Mouse (Mus musculus): ENCODE results near the gene Gtpbp1.

The Gtpbp1 gene

DNA sequence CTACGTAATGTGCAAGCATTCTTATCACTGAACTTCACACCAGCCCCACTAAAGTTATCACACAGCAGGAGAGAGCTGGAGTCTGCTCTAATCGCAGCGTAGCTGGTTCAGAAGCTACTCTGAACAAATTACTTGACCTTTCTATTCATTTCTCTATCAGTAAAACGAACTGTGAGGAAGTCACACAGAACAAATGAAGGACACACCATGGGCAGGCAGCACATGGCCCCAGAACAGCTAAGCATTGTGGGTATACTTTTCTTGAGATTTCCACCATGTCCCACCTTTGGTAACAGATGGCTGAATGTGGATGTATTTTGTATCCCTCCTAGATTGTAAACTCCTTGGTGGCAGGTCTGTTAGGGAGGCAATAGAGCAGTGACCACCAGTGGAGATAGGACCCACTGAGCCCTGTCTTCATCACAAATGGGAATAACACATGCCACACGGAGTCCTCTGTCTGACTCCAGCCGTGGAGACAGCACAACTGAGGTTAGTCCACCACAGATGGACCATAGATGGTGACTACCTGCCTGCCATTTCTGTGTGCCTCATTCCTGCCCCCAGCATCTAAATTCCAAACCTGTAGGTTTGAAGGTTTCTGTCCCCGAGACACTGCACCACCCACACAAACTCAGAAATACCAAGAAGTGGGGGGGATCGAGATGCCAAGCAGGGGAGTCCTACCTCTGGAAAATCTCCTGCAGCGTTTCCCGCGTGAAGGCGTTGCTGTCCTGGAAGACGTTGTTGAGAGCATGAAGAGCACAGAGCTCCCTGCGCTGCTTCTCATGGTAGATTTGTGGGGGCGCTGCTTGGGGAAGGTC lies 4.4 kb upstream of the Gtpbp1 start:
- no peak for DNase-seq (ENCODE audit: low spot score)

DNA sequence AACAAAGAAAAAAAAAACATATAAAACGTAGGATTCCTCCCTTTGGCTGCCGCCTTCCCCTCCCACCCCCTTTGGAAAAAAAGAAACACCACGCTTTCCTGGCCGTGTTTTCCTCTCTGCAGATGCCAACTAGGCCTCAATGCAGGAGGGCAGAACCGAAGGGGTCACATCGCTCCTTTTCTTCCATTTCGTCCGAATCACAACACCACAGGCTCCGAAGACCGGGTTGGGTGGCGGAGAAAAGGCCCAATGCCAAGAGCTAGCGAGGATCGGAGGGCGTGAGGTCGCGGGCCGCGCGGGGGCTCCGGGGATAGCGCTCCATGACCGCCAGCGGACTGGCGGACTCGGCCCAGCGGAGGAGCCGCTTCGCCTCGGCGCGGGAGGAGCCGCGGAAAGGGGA lies 3.5 kb upstream of the Gtpbp1 start:
- DNase-seq (ENCODE audit: low spot score) = no peak

DNA sequence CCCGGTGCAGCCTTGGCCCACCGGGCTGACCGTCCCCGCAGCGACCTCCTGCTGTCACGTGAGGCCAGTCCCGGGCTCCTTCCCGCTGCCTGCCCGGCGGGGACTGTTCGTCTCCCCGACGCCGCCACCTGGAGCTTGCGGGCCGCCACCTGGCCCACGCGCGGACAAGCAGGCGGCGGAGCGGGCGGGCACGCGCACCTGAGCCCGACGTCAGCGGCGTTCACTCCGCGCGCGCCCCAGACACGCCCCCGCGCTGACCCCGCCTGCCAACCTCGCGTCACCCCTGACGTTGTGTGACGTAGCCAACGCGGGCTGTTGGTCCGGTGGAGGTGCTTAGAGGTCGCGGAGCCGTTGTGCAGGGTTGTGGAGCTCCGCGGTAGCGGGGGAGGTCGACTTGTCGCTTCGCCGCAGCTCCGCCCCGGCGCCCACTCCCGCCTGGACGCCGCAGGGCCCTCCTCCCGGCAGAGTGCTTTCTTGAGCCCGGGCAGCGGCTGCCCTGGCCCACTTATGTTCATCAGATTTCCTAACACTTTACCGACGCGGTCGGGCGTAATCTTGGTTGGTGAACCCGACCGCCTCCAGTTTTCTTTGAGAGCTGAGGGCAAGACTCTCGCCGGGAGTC lies 2.9 kb upstream of the Gtpbp1 start, which contains the start of gene Josd1:
Gene Josd1 (minus strand): TSS at position 274 of the 622 bp plus-strand sequence.
- DNase-seq (ENCODE audit: low spot score) = peak; percentile 95

DNA sequence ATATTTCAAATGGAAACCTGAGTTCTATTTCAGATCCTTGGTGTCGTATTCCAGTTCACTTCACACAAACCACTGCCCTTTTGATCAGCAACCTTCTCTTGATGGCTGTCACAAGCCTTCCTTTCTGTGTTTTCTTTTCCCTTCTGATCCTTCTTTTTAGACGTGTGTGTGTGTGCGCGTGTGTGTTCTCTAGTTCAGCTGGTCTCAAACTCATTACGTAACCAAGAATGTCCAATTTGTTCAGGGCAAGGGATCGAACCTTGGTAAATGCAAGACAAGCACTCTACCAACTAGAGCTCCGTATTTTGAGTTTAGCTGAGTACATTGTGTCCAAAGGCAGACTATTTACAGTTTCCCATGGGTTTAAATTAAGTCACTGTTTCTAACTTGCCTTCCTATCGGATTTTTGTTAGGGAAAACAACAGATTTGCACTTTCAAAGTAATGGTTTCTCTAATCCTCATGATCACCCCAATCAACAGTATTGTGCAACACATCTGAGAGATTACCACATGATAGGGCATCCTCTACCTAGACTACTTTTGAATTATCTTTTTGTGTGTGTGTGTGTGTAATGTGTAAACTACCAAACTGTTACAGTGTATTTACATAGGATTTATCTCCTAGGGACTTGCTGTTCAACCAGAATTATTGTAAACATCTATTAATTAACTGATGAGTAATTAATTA lies 2.2 kb upstream of the Gtpbp1 start:
- DNase-seq (ENCODE audit: low spot score) = no peak

DNA sequence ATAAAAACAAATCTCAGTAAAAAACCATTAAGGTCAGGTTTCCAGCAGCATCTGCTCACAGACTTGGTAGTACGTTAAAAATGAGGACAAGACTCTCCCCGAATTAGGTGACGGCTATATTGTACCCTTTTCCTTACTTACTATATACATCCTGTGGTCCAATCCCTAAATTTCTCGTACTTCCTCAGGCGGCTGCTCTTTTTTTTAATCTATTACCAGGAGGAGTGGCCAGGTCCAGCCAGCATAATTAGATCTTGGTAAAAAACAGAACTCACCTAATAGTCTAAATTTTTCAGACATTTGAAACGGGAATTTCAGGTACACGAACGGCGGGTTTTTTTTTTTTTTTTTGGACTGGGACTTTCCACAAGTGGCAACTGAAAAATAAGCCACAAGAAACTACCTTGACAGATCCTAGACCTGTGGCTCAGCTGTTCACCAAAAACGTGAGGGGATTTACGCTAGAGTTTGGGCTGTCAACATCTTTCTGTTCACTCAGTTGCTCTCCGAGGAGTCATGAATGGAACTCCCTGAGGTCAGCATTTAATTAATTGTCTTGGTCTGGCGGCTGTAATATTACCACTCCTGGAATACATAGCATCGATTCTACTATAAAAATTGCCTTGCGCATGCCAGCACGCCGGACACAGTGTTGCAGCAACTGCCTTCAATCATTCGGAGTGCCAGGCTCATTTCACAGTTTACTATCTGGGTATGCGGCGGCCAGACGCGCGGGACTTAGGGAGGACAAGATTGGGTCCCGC lies 801 bp upstream of the Gtpbp1 start:
- DNase-seq (ENCODE audit: low spot score) = no peak

DNA sequence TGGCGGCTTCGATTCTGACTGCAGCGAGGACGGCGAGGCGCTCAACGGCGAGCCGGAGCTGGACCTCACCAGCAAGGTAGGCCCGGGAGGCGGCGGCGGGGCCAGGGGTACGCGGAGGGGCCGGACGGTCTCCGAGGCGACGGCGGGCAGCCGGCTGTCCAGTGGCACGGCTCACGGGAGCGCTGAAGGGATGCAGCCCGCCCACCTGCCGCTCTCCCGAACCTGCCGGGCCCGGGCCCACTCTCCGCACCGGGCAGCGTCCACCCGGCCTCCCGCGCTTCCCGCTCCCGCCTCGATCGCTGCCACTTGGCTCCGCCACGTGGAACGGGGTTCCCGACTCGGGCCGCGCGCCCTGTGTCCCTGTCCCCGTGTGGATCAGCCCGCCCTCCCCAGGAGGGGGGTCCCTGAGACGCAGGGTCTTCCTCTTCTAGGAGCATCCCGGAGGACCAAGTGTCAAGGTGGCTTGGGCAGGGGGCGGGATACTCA lies 421 bp downstream of the Gtpbp1 start:
- DNase-seq (ENCODE audit: low spot score) = no peak

DNA sequence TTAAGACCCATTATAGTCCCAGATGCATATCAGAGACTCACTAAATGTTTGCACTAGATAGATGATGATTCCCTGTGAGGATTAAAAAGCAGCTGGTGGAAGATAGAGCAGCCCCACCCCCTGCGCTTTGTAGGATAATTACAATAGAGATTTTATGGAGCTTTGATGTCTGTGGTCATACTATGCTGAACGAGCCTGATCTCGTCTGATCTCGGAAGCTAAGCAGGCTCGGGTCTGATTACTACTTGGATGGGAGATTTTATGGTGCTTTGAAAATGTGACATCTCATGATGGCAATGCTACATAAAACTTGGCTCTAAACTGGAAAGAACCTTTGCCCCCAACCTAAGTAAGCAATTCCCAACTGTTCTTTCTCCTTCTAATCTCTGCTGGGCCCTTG lies 1.7 kb downstream of the Gtpbp1 start:
- no peak for DNase-seq (ENCODE audit: low spot score)

DNA sequence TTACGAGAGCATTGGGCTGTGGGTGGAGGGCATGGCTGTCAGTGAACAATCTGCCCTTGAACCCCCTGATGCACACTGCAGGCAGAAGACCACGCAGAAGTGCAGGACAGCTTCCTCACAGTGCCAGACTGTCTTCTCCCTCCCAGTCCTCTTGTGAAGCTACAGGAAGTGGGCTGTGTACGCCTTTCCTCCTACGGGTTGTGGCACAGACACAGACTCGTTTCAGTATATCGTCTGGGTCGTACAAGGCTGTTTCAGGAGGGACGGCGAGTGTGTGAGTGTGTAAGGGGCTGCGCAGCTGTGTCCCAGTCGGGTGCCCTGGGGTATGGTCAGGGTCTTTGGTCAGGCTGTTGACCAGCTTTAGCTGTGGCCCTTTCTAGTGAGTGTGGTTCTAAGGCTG lies 3.1 kb downstream of the Gtpbp1 start:
- DNase-seq (ENCODE audit: low spot score) = no peak

DNA sequence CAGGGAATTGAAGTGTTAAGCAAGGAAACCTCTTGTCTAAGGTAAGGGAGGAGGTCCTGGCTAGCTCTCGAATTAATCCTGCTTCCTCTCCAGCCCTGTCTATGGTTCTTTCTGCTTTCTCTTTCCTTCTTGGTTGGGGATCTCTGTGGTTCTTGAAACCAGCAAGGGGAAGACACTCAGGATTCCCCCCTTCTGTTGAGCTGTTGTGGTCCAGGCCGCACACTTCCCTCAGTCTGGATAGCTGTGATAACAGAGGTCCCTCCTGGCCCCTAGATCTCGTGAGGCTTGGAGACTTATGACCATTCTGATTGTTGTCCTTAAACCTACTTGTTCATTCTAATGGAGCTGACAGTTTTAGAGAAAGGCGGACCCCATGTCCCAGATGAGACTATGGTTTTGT lies 3.9 kb downstream of the Gtpbp1 start:
- no peak for DNase-seq (ENCODE audit: low spot score)

DNA sequence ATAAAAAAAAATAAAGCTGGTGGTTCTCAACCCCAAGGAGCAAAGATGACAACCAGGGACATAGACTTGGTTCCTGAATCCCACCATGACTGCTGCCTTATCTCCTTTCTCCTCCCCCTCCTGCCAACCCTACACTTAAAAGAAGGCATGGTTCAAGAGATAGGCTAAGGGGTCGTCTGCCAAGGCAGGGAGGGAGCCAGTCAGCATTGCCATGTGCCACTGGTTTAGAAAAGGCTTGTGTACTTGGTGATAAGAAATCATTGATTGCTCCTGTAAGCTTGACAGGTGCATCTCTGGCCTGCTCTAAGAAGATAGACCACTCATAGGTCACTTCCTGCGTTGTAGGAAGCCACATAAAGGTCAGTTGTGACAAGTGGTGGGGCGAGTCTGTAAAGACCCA lies 4.9 kb downstream of the Gtpbp1 start:
- DNase-seq (ENCODE audit: low spot score) = no peak

DNA sequence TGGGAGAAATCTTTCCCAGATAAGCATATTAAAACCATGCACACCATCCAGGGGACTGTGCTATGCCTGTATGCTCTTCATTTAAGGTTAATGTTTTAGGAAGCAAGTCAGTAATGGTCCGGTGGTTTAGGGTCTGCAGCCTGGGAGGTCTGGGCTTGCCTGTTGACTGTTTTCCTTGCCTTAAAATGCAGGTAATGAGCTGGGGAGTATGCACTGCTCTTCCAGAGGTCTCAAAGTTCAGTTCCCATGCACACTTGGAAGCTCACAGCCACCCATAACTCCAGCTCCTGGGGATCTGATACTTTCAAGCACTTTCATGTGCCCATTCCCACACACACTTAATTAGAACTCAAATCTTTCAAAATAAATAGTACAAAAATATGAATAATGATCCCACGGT lies 5.9 kb downstream of the Gtpbp1 start:
- DNase-seq (ENCODE audit: low spot score) = no peak

DNA sequence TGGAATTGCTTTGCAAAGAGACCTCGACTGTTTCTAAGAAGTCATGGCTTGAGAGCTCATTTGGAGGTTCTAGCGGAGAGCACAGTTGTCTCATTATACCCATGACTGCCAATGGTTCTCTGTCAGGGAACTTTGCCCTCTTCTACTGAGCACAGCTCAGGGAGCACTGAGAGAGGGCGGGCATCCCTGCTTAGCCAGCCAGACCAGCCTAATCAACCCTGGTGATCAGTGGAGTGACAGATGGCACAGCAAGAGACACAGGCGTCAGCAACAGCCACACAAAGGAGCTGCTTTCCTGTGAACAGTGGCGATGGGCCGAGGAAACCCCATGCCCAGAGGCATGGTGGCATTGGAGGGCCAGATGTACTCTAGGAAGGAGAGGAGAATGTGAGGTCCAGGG lies 6.4 kb downstream of the Gtpbp1 start:
- no peak for DNase-seq (ENCODE audit: low spot score)

DNA sequence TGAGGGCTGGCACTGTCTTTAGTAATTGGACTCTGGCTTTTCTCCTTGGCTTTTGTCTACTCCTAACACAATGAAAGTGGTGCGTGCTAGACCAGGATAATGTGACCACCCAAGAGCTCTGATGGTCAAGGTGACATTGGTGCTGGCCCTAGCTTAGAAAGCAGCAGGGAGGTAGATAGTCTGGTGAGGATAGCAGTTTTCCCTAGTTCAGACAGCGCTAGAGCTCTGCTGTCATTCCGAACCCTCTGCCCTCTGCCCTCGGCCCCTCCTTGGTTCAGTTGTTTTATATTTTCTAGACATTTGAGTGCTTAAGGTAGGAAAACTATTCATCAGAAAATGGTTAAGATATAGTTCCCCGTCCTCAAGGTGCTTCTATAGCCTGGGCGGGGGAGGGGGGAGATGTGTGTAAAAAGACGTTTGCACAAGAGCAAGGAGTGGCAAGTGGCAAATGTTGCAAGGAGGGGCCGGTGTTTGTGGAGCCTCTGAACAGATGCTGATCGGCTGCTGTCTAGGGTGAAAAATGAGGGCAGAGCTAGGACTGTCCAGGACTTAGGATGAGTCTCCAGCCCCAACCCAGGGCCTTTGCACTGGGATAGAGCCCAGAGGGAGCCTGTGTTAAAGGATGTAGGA lies 7.0 kb downstream of the Gtpbp1 start:
- no peak for DNase-seq (ENCODE audit: low spot score)

DNA sequence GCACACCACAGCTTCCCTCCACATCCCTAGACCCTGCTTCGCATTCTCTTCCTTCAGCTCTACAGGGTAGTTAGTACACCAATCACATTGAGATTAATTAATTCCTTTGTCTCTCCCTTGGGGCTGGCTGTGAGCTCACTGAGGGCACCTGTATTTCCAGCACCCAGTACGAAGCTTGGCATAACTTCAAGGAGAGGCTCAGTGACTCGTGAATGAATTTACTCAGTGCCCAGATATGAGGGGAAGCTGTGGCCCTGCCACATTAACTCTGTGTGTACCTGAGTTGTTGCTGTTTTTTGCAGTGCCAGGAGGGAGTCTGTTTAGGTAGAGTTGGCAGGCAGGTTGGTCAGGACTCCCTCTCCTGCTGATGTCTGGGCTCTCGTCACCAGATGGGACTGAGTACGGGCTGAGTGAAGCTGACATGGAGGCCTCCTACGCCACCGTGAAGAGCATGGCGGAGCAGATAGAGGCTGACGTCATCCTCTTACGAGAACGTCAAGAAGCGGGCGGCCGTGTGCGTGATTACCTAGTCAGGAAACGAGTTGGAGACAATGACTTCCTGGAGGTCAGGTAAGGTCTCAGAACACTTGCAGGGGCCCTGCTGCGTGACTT lies 16.1 kb downstream of the Gtpbp1 start:
- DNase-seq (ENCODE audit: low spot score) = no peak

DNA sequence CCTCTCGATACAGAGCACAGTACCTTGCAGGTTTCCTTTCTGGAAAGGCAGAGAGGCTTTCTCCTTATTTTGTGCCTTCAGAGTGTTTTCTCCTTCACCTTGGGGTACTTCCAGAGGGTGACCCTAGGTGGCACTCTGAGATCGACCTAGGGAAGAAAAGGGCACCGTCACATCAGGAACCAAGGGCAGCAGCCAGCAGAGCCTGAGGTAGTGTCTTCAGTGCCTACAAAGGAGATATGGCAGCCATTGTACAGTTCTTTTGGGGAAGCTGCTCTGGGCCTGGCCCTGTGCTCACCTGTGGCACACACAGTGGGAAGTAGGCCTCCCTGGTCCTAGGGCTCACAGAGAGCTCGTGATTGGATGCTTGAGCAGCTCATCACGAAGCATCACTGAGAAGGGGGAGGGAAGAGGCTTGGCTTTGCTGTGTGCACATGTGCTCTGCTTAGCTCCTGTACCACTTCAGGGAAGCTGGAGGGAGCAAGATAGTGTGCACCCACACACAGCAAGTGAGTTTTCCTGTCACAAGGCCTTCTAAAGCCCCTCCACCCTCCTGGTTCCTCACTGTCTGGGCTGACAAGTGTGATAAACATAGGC lies 17.7 kb downstream of the Gtpbp1 start:
- no peak for DNase-seq (ENCODE audit: low spot score)

DNA sequence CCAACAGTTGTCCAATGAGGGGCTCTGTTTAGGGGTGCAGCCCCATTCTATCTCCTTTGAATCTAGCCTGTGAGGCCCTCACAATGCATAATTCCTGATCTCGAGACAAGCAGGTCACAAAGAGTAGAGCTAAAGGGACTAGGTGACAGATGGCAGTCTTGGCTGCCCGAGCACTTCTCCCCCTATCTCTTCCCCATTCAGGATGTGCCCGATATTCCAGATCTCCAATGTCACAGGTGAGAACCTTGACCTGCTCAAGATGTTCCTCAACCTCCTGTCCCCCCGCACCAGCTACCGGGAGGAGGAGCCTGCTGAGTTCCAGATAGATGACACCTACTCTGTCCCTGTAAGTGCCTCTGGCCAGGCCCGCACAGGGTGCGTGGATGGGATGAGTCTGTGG lies 25.0 kb downstream of the Gtpbp1 start:
- no peak for DNase-seq (ENCODE audit: low spot score)

DNA sequence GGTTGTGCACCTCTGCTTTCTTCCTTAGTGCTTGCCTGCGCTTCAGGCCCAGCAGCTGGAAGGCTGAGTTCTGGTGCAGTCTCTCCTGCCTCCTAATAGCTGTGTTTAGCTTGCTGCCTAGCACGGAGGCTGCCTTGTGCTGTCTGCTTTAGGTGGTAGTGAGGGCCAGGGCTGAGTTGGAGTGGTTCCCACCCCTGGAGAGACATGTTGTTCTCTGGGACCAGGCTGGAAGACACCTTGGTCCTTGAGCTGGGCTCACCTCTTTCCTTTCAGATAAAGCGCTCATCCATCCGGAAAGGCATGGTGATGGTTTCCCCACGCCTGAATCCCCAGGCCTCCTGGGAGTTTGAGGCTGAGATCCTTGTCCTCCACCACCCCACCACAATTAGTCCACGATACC lies 26.1 kb downstream of the Gtpbp1 start:
- no peak for DNase-seq (ENCODE audit: low spot score)

DNA sequence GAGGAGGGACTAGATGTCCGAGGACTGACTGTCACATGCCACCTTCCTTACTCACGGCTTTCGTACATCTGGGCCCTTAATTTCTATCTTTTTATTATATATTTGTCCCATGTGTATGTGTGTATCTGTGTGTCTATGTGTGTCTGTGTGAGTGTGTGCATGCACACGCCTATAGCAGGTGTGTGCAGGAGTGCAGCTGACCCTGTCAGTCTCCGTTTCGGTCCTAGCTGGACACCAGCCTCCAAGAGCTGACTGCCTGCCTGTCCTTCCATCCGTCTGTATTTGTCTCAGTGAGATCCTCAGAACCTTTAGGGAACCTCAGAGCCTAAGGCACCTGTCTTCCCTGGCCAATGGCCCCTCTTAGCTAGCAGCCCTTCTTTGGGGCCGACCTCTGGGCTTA lies 29.6 kb downstream of the Gtpbp1 start:
- DNase-seq (ENCODE audit: low spot score) = no peak

DNA sequence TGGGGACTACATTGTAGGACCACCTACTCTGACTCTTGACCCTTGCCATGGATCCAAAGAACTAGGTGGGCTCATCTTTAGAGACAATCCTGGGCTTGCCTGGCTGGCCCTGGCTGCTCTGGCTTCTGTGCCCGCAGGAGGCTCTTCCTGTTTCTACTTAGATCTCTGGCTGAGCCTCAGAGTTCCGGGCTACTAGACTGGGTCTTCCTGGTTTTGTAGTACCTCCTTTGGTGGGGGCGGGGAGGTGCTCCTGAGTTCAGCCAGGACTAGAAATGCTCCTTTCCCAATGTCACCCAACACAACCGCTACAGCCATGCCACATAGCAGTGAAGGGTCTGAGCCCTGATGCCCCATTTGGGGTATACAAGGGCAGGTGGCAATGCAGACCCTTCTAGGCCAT lies 30.2 kb downstream of the Gtpbp1 start:
- peak; percentile 45 for DNase-seq (ENCODE audit: low spot score)

DNA sequence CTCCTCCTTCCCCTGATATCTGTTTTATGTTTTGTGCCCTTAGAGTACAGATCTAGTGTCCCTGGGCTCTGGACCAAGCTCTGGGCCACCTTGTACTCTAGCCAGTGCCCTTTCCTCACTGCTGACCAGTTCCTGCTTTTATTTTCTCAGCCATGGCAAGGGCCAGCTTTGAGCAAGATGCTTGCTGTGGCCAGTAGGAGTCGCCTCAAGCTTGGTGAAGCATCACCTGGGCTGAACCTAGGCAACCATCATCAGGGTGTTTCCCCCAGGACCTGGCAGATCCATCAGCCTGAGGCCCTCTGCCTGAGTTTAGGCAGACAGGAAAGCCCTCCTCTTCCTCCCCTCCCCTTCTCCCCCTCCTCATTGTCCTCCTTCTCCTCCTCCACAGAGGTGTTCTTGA lies 32.8 kb downstream of the Gtpbp1 start:
- DNase-seq (ENCODE audit: low spot score) = peak; percentile 60

DNA sequence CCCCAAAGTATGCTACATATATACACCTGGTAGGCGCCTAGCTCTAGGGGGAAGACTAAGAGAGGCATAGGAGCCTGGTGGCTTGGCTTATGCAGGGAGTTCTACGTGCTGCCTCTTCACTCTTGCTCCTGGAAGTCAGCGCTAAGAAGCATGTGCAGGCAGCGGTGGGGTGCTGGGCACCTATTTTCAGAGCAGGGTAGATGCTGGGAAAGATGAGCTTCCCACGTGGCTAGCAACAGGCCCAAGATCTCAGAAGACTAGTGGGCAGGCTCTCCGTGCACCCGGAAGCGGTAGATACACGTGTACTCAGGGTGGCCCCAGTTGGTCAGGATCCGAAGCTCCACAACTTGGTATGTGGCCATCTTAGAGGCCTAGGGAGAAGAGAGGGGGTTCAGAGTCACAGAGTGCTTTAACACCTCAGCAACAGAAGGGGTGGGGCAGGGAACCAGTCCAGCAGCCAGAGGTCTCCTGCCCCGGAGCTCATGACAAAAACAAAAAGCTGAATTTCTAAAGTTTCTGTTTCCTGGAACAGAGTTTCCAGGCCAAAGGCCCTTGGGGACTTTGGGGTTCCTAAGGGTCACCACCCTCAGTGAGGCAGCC lies 34.6 kb downstream of the Gtpbp1 start:
- no peak for DNase-seq (ENCODE audit: low spot score)

All from layer of hippocampus, adult 11-12 months (tissue).